Mouse (Mus musculus): Measurements from ENCODE around the gene Lrch1.
A peak's percentile ranks its signal among the peaks of the same experiment; 100 is the strongest.

The Lrch1 gene

DNA sequence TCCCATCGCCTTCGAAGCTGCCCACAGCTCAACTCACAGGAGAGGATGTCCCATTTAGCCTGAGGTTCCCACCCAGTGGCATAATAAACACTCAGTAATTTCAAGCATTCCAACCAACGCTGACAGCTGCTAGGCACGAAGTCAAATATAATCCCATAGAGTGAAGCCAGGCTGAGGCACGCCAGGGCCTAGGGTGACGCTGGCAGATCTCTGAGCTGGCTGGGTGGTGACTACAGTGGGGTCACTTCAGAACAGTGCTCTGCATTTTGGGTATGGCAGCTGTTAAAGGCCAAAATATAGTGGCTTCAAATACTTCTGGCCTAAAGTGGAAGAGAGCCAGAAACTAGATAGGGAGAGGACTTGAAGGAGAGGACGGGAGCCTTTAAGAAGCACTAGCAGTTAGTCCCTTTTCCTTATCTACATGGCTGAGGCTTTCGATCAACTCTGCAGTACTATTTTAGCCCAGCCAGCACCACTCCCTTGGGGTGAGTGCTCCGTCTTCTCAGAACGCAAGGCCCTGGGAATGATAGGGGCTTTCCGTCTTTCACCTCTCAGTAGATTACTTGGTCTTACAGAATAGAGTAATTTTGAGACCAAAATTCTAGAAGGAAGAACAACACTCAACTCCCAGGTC lies 127.4 kb downstream of the Lrch1 start:
- no peak for DNase-seq (ENCODE audit: extremely low read depth, insufficient read length, low spot score)

DNA sequence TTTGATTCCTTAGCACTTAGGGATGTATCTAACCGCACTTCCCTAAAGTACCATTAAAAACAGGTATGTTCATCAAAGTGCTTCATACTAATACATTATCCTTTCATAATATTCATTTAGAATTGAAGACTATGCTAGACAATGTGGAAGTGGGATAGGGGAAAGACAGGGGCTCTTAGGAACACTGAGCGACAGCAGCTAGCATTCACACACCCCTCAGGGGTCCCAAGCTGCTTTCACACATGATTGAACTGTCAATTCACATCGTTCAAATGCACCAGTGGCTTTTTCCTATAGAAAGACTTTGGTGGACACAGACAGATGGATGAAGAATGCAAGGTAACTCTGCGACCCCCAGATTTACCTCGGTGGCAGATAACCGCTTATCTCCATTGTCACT lies 131.0 kb downstream of the Lrch1 start:
- DNase-seq (ENCODE audit: extremely low read depth, insufficient read length, low spot score), result no peak

DNA sequence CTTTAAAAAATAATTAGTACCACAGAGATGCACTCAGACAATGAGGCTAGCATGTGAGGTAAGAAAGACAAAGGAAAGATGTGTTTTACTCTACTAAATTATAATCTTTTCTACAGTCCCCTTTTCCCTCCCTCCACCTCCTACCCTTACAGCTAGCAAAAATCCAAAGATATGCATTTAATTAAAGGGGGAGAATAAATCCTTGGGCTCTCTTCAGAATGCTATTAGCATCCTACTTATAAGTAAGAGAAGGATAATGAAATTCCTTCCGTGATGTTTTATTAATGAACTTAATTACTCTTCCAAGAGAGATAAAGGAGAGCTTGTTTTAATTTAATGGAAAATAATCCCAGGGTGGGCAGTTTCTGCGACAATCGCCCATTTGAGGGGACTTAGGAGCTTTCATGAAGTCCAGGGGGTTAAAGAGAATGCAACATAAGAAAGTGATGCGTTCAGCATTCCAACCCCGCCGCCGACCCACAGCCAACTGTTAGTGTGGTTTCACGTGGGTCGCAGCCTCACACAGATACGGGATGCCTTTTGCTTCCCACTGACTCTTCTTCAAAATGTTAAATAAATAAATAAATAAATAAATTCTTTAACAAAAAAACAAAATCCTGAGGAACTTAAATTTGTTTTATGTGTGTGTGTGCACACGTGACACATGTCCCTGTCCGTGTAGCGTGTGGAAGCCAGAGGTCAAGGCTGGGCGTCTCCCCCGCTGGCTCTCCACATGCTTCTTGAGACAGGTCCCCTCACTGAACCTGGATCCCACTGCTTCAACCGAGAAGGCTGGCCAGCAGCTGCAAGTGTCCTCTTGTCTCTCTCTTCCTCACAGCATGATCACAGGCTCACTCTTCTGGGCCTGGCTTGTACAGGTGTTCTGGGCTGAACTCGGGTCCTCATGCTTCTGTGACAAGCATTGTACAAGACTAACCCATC lies 132.6 kb downstream of the Lrch1 start:
- DNase-seq (ENCODE audit: extremely low read depth, insufficient read length, low spot score), result no peak

DNA sequence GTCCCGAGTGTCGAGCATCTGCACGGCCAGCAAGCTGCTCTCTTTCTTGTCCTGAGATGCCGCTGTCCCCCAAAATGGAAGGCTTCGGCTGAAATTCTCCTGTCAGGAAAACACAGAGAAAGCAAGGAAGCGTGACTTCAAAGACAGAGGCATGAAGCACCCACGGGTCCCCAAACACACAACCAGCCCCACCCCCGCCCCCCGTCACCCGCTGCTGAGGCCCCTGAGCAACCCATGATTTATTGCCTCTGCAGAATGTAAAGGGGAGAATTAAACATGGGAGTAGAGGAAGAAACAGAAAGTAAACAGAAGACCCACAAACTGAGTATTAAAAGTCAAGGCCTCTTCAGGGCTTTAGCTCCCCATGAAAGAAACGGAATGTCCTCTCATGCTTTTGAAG lies 136.1 kb downstream of the Lrch1 start:
- DNase-seq (ENCODE audit: extremely low read depth, insufficient read length, low spot score), result no peak

DNA sequence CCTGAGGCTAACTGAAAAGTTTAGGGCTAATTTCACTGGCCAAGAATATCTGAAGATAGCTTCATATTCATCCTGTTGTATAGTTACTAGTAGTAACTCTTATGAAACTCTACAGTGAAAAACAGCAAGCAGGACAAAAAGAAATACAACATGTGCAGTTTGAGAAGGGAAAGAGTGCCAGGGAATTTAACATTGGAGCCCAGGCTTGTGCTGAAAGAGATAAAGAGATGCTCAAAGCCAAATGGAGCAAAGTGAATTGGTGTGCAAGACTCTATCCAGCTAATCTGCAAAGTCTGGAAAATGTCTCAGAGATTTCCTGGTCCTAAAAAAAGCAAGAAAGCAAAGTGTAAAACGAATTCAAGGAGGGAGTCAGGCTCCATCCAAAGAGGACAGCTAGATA lies 145.7 kb downstream of the Lrch1 start:
- no peak for DNase-seq (ENCODE audit: extremely low read depth, insufficient read length, low spot score)

DNA sequence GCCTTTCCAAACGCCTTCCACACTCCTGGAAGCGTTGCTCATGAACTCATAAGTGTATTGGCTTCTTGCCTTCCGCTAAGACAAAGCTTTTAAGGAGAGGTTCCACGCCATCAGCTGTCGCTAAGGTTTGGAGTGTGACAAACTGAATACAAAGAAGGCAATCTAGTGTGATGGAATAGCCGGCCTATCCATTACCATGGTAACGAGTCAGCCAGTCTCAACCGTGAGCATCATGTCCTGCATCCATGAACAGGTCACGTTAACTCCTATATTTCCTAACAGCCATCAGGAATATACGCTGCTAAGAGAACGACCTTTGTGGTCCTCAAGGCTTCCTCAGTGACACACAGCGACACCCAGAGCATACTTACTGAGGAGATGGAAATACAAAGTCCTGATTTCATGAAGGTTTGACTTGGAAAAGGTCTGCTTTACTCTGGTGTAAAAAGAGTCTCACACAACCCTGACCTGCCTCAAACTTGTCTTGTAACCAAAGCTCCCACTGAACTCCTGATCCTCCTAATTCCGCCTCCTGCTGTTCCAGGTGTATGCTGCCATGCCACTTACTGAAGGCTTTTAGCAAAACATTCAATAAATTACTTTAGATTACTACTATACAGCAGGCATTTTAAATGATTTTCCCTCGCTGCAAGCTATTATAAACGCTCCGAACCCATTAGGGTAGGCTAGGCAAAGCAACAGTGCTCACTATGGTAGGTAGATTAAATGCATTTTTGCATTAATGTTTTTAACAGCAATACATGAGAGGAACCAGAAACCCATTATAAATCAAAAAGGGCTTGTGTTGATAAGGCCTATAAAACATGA lies 149.4 kb downstream of the Lrch1 start:
- no peak for DNase-seq (ENCODE audit: extremely low read depth, insufficient read length, low spot score)

DNA sequence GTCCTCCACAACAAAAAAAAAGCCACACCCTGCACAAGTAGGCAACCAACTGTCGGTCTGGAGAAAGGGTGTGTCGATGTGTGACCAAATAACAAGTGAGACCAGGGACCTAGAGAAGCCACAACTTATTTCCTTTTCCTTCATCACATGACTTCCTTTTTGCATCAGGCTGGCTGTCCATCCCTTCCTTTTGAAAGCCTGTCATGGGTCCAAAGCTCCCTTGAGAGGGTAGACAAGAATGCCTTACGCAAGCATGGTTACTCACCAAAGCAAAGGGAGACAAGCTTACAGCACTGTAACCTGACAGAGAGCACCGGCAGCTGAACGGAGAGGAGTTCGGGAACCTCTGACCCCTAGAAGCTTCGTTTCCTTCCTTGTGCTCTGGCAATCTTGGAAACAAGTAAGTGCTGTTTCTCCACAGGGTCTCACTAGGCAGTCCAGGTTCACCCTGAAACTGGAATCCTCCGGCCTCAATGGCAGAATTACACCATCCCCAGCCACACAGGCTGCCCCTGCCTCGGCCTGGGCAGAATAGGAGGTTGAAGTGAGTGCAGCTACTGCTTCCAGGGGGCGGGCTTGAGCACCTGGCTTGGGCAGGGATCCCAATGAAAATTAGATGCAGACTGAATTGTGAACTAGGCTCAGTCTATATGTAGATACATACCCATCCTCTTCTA lies 150.2 kb downstream of the Lrch1 start:
- no peak for DNase-seq (ENCODE audit: extremely low read depth, insufficient read length, low spot score)

DNA sequence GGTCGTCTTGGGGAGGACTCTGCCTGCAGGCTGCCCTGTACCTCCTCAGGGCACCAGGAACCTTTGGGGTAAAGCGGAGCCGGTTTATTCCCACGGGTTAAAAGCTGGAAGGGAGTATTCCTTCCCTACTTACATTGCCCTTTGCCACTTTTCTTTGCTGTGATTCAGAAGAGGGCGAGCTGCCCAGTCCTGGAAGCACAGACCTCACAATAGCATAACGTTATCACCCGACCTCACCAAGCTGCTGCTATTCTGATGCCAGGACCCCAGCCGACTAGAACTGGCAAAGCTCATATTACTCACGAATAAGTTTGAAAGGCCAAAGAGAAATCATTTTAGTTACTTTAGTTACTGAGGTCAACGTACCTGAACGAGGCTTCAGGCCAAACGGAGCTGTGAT lies 152.7 kb downstream of the Lrch1 start:
- no peak for DNase-seq (ENCODE audit: extremely low read depth, insufficient read length, low spot score)

DNA sequence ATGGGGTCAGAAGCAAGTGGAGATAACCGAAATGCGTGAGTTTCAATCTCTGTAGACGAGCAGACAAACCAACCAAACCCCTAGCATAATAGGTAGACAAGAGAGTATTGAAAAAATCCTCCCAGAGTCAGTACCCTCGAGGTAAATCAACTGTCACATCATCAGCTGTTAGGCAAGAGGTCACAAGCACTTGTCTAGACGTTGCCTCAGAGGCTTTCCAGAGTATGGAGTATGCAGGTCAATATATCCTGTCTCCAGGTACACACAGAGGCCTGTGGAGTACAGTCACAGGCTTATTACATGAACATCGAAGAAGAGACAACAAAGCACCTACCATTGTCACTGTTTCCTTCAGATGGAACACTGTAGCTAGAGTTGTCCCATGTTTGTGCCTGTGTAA lies 154.9 kb downstream of the Lrch1 start:
- DNase-seq (ENCODE audit: extremely low read depth, insufficient read length, low spot score), result no peak

DNA sequence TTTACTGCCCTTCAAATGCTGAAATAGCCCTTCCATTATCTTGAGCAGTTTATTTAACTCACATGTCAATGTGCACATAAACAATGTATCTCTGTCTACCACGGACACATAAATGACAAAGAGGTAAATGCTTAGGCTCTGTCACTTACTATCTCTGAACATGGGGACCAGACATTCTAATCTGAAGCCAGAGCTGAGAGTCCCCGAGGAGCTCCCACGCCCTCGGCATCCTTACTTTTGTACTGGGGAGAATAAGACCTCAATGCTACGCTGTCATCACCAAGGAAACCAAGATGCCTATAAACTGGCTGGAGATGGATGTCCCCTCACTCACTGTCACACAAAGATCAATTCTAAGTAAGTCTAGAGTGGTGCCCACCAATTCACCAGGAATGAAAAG lies 157.1 kb downstream of the Lrch1 start:
- DNase-seq (ENCODE audit: extremely low read depth, insufficient read length, low spot score), result no peak

DNA sequence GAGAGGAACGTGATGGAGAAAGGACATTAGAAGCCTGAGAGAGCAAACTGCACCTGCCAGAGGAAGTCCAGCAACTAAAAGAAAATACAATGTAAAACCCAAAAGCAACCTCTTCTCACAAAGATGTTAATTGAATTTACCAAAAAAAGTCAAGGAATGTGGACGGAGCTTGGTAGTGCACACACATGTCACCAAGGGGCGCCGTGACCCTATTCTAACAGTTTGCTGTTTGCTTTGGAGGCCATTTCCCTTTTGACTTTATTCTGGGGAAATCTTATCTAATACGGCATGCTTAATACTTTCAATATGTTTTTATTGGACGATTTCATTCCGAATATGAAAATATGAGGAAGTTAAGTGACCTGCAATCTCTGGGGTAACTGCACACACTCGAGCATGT lies 158.9 kb downstream of the Lrch1 start:
- no peak for DNase-seq (ENCODE audit: extremely low read depth, insufficient read length, low spot score)

DNA sequence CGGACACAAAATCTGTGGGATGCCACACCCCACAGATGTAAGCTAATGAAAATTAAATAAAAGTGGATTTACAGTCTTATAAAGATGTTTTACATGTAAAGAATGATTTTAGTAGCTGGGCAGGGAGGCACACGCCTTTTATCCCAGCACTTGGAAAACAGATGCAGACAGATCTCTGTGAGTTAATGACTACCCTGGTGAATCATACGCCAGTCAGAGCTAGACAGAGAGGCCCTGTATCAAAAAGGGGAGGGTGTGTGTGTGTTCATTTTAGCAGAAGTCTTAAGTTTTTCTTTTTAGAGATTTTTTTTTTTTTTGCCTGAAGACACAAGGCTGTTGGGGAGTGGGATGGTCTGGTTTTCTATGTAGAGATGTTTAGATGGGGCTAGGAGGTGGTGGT lies 160.0 kb downstream of the Lrch1 start:
- DNase-seq (ENCODE audit: extremely low read depth, insufficient read length, low spot score), result no peak

DNA sequence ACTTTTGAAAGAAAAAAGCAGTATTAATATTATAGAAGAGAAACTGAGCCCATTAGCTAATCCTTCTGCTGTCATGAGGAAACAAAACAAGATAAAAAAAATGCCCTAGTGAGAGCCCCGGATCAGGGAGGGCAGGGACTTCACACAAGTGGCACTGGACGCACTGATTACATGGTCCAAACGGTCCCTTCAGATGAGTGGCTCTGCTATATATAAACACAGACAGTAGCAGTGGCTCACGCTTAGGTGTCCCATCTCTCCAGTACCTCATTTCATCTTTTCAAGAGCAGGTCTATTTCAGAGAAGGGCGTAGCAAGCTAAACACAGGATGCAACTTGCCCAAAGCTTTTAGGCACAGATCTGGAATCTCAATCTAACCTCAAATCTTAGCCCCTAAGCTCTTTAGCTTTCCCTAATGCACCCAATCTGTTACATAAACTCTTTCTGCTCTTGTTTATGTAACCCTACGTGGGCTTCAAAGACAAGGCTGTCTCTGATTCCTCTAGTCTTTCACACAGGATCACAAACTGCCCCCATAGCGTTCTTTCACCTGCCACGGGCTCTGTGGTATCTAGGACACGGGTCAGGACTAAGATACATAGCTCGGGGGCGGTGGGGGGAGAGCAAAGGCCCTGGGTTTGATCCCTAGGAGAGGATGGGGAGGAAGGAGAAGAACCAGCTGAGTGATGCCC lies 163.3 kb downstream of the Lrch1 start:
- DNase-seq (ENCODE audit: extremely low read depth, insufficient read length, low spot score), result no peak

DNA sequence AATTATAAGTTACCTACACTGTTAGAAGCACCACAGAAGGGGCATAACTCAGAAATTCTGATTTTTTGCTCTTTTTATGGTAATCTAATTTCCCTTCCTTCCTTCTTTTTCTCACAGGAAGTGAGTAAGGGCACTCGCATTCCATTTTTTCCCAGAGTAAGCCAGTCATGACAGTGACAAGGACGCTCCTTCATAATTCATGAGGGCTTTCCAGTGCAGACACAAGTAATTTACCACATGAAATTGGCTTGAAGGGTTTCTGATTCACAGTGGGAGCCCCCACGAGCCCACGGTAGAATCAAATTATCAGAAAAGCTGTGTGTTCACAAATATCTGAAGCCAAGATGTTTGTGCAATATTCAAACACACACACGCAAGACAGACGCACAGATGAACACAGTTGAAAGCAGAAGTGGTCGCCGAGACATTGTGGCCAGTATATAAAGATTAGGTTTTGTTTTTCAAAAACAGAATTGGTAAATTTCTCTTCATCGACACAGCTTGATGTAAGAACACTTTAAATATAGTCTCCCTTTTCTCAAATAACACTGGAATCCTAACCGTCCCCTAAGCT lies 173.5 kb downstream of the Lrch1 start:
- DNase-seq (ENCODE audit: extremely low read depth, insufficient read length, low spot score), result no peak

DNA sequence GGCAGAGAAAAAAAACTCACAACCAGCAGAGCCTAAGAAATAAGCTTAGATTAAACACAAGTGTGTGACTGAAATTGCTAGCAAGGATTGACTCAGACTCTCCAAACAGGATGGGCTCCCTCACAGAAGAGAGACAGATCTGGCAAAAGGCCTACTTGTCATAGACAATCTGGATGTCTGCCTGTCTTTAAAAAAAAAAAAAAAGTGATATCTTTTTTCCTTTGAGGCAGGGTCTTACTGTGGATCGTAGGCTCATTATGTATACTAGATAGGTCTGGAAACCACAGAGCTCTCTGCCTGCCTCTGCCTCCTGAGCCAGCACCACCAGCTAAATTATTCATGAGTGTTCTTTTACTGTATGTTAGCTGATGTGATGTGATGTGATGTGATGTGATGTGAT lies 179.8 kb downstream of the Lrch1 start:
- DNase-seq (ENCODE audit: extremely low read depth, insufficient read length, low spot score), result no peak

DNA sequence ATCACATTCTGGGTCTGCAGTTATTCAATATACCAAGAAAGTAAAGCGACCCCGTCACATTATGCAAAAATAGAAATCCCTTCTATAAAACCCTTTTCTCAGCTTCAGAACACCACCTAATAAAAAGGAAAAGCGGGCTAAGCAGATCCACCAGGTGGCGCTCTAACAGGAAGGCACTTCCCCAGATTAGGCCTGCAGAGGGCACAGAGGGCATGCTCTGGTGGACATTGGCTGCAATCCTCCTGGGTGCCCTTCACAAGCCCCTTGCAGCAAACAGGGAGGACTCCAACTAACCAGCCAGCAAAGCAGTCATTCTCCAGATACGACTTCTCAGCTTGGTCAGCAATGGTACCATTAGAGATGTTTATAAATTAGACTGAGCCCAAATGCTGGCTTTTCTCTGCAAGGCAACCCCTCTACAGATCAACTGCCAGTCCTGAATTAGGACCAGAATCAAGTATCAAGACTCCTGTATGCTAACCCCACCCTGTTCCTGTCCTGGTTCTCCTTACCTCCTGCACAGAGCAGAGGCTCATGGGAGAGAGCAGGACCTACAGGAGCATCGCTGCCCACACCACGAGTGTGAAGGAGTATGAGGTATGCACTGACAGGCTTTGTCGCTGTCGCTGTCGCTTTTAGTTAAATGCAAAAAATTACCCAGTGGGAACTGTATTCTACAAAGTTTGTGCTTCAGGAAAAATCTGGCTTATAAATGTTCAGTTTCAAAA lies 183.3 kb downstream of the Lrch1 start:
- DNase-seq (ENCODE audit: extremely low read depth, insufficient read length, low spot score), result peak; percentile 13

DNA sequence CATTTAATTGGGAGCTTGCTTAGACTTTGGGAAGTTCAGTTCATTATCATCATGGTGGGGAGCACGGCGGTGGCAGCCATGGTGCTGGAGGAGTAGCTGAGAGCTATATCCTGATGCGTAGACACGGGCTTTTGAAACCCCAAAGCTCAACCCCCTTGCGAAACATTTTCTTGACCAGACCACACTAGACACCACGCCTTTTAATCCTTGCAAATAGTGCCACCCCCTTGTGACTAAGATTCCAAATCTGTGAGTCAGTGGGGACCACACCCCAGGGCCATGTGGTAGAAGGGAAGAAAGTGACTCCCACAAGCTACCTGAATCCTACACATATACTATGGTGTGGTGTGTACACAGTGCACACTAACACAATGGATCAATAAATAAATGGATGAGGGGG lies 210.8 kb downstream of the Lrch1 start:
- DNase-seq (ENCODE audit: extremely low read depth, insufficient read length, low spot score), result peak; percentile 47

DNA sequence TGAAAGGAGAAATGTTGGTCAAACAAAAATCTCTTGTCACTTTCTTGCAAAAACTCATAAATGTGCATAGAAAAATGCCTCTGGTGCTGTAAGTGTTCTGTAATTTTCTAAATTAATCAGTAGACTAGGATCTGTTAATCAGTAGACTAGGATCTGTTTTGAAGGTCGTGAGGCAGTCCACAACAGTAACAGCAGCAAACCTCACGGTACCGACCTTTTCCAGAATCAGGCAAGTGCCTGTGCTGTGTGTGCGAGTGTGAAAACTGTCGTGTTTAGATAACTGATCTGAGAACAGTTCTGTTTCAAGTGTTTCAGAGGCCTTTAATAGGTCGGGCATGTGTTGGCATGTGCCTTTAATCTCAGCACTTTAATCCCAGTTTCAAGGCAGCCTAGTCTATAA lies 212.2 kb downstream of the Lrch1 start:
- DNase-seq (ENCODE audit: extremely low read depth, insufficient read length, low spot score), result no peak

DNA sequence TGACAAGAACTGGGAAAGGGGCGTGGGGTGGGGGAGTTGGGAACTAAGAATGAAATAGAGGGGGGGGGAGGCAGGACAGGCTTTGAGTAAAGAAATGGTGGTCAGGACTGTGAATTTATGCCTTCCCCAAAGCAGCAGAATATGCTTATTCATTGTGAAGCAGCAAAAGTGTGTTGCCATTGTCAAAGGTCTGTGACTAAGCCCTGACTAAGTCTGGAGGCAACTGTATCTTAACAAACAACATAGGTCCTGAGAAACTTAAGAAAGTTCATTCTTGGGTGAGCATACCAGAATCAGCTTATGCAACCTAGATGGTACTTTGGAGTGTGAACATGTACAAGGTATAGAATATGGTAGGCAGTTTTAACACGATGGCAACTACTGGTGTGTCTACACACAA lies 214.3 kb downstream of the Lrch1 start:
- peak; percentile 46 for DNase-seq (ENCODE audit: extremely low read depth, insufficient read length, low spot score)
